Mouse (Mus musculus): ENCODE data around the gene Rabggta.

GRCm38 (mm10) chr14:55711786-55712185 lies 10.3 kb downstream of the Rabggta start:
- TF ChIP-seq POLR2A (IDR thresholded peaks at IDR 0.05; ENCODE audit: control insufficient read depth, extremely low read depth, insufficient read depth, low read length, poor library complexity) (no peak), CTCF (IDR thresholded peaks at IDR 0.05; ENCODE audit: borderline replicate concordance, control insufficient read depth, extremely low read depth, insufficient read depth, low read length, poor library complexity) (no peak)
